Mouse (Mus musculus): ENCODE measurements around the gene Arid1b. TPM values are rescaled to one million over a fixed set of nuclear protein-coding genes. Genes with fewer than 3 reads are reported as not detected.

The Arid1b gene
- total and polyA plus RNA-seq, 3 experiments: 6.1 to 12.4 (median 9.7) TPM

GRCm38 (mm10) chr17:5297491-5297890 lies 303.4 kb downstream of the Arid1b start:
- no peaks in the 10 kb centered on the region for H3K9me3 ChIP-seq (replicated peaks; ENCODE audit: low read length)
- no peaks in the 10 kb centered on the region for H3K79me2 ChIP-seq (replicated peaks; ENCODE audit: control insufficient read depth, extremely low read depth, insufficient read depth, poor library complexity, severe bottlenecking)
- peaks cover 0 to 78% of the 10 kb centered on the region in 2 experiments for H3K36me3 ChIP-seq (replicated peaks in 1 of 2; ENCODE audit: control insufficient read depth in 1 of 2, insufficient read depth in 1 of 2, low read length in 1 of 2)
- H3K4me2 ChIP-seq (ENCODE audit: insufficient read depth, low read depth, poor library complexity, severe bottlenecking): no peak overlapping the region
- H3K4me1 ChIP-seq (ENCODE audit: control insufficient read depth in 1 of 2, insufficient read depth in 2 of 2): peaks cover 3 to 44% of the 10 kb centered on the region in 2 experiments; a peak in 3 of 4 replicates
- dilution Hi-C loops (cut with MboI; ENCODE audit: extremely low pct_ligation_motif_present, extremely low pct_unique_long_range_greater_than_20kb, low sequenced_read_pairs): no loop called here
- H3K27ac ChIP-seq (ENCODE audit: insufficient read depth, low read depth): no peak overlapping the region
- TF ChIP-seq MAFK (IDR thresholded peaks at IDR 0.05; ENCODE audit: insufficient replicate concordance, low read length): no peak
- TF ChIP-seq PAX5 (IDR thresholded peaks at IDR 0.05; ENCODE audit: low read length): no peak
- TF ChIP-seq ELF1 (IDR thresholded peaks at IDR 0.05; ENCODE audit: low read depth, low read length): no peak
- TF ChIP-seq BHLHE40 (IDR thresholded peaks at IDR 0.05; ENCODE audit: low read depth, low read length): no peak
- no peak for TF ChIP-seq NELFE (IDR thresholded peaks at IDR 0.05; ENCODE audit: low read depth, low read length)
- TF ChIP-seq CHD2 (IDR thresholded peaks at IDR 0.05; ENCODE audit: low read length): no peak
- TF ChIP-seq ZKSCAN1 (IDR thresholded peaks at IDR 0.05; ENCODE audit: borderline replicate concordance, low read depth, low read length): no peak
- TF ChIP-seq MXI1 (IDR thresholded peaks at IDR 0.05; ENCODE audit: low read depth, low read length): no peak
- no peak for TF ChIP-seq POLR2A (IDR thresholded peaks at IDR 0.05; ENCODE audit: low read depth, low read length)
- no peak for TF ChIP-seq TCF12 (IDR thresholded peaks at IDR 0.05; ENCODE audit: low read depth, low read length)
- no peak for TF ChIP-seq JUN (IDR thresholded peaks at IDR 0.05; ENCODE audit: insufficient read depth, low read depth, low read length)
- H3K4me3 ChIP-seq (replicated peaks in 1 of 3; ENCODE audit: low read depth in 2 of 3, low read length in 2 of 3, poor library complexity in 1 of 3): no peak overlapping the region
- DNase-seq (ENCODE audit: extremely low read depth): no peak
- no peak overlapping the region for H3K9ac ChIP-seq (ENCODE audit: insufficient read depth, low read depth)
- in situ Hi-C loops (cut with MboI; ENCODE audit: low pct_ligation_motif_present, low pct_unique_long_range_greater_than_20kb, low sequenced_read_pairs): no loop called here
- H3K27me3 ChIP-seq (replicated peaks): no peaks in the 10 kb centered on the region

- Histone ChIP-seq H3K36me3 (replicated peaks in 1 of 2; ENCODE audit: control insufficient read depth in 1 of 2, insufficient read depth in 1 of 2, low read length in 1 of 2) (peaks cover 0 to 75% of the 10 kb centered on the region in 2 experiments), H3K9ac (ENCODE audit: insufficient read depth, low read depth) (no peak overlapping the region), H3K4me1 (ENCODE audit: control insufficient read depth in 1 of 2, insufficient read depth in 2 of 2) (peaks cover 3 to 49% of the 10 kb centered on the region in 2 experiments; a peak in 3 of 4 replicates), H3K79me2 (replicated peaks; ENCODE audit: control insufficient read depth, extremely low read depth, insufficient read depth, poor library complexity, severe bottlenecking) (no peaks in the 10 kb centered on the region), H3K27me3 (replicated peaks) (no peaks in the 10 kb centered on the region), H3K9me3 (replicated peaks; ENCODE audit: low read length) (no peaks in the 10 kb centered on the region), H3K4me3 (replicated peaks in 1 of 3; ENCODE audit: low read depth in 2 of 3, low read length in 2 of 3, poor library complexity in 1 of 3) (no peak overlapping the region), H3K27ac (ENCODE audit: insufficient read depth, low read depth) (no peak overlapping the region), H3K4me2 (ENCODE audit: insufficient read depth, low read depth, poor library complexity, severe bottlenecking) (no peak overlapping the region)
- dilution Hi-C loops (cut with MboI; ENCODE audit: extremely low pct_ligation_motif_present, extremely low pct_unique_long_range_greater_than_20kb, low sequenced_read_pairs): no loop called here
- no peak for DNase-seq (ENCODE audit: extremely low read depth)
- TF ChIP-seq UBTF (IDR thresholded peaks at IDR 0.05; ENCODE audit: low read depth, low read length): no peak
- TF ChIP-seq USF2 (conservative IDR thresholded peaks at IDR 0.05; ENCODE audit: low read depth, low read length): no peak
- TF ChIP-seq ZMIZ1 (IDR thresholded peaks at IDR 0.05; ENCODE audit: low read depth, low read length): no peak
- TF ChIP-seq SMC3 (IDR thresholded peaks at IDR 0.05; ENCODE audit: low read depth, low read length): no peak
- TF ChIP-seq MAFK (IDR thresholded peaks at IDR 0.05; ENCODE audit: insufficient replicate concordance, low read length): no peak
- TF ChIP-seq GABPA (IDR thresholded peaks at IDR 0.05; ENCODE audit: insufficient replicate concordance, low read depth, low read length): no peak
- TF ChIP-seq ETS1 (conservative IDR thresholded peaks at IDR 0.05; ENCODE audit: low read depth, low read length): no peak
- no peak for TF ChIP-seq POLR2AphosphoS2 (IDR thresholded peaks at IDR 0.05; ENCODE audit: low read depth, low read length)
- no peak for TF ChIP-seq KAT2A (IDR thresholded peaks at IDR 0.05; ENCODE audit: insufficient replicate concordance, low read length)
- no peak for TF ChIP-seq BHLHE40 (IDR thresholded peaks at IDR 0.05; ENCODE audit: low read depth, low read length)
- TF ChIP-seq MXI1 (IDR thresholded peaks at IDR 0.05; ENCODE audit: low read depth, low read length): no peak
- TF ChIP-seq MAX (IDR thresholded peaks at IDR 0.05; ENCODE audit: low read length): no peak
- no peak for TF ChIP-seq IRF4 (IDR thresholded peaks at IDR 0.05; ENCODE audit: low read depth, low read length)
- TF ChIP-seq SIN3A (IDR thresholded peaks at IDR 0.05; ENCODE audit: low read length): no peak
- no peak for TF ChIP-seq ZNF384 (IDR thresholded peaks at IDR 0.05; ENCODE audit: low read depth, low read length)
- no peak for TF ChIP-seq MYC (IDR thresholded peaks at IDR 0.05; ENCODE audit: low read depth, low read length)
- no peak for TF ChIP-seq CHD2 (IDR thresholded peaks at IDR 0.05; ENCODE audit: low read length)
- in situ Hi-C loops (cut with MboI; ENCODE audit: low pct_ligation_motif_present, low pct_unique_long_range_greater_than_20kb, low sequenced_read_pairs): no loop called here
Measured at GRCm38 (mm10) chr17:5297984-5298383, 303.9 kb downstream of the Arid1b start.

Data from CH12.LX (cell line).